Mouse (Mus musculus) intestine, embryonic 15.5 days (tissue): ENCODE measurements around the gene Slc38a7. TPM values are rescaled to one million over a fixed set of nuclear protein-coding genes. Genes with fewer than 3 reads are reported as not detected.
A peak's percentile ranks its signal among the peaks of the same experiment; 100 is the strongest.

ENCODE experiments used
- ATAC-seq: fragments of 200-750 bp; cut with Nextera tagmentation; 2 replicates; pipeline ENCODE4 v1.8.0; 2017; ENCODE audit warnings: moderate TSS enrichment, moderate library complexity
- H3K27ac ChIP-seq: fragments of 300-500 bp; sonication (generic); 2 replicates; pipeline ENCODE4 v1.5.1; 2015; ENCODE audit warnings: mild to moderate bottlenecking, inconsistent platforms
- H3K27me3 ChIP-seq: fragments of 300-500 bp; sonication (generic); replicated peaks from 2 replicates; pipeline ENCODE4 v1.6.1; 2015; ENCODE audit warnings: inconsistent platforms
- H3K36me3 ChIP-seq: fragments of 300-500 bp; sonication (generic); 2 replicates; pipeline ENCODE4 v1.6.1; 2015; ENCODE audit warnings: inconsistent platforms
- H3K4me1 ChIP-seq: fragments of 300-500 bp; sonication (generic); replicated peaks from 2 replicates; pipeline ENCODE4 v1.6.1; 2015; ENCODE audit warnings: inconsistent platforms
- H3K4me2 ChIP-seq: fragments of 300-500 bp; sonication (generic); replicated peaks from 2 replicates; pipeline ENCODE4 v1.6.1; 2015; ENCODE audit warnings: mild to moderate bottlenecking, inconsistent platforms
- H3K4me3 ChIP-seq: fragments of 300-500 bp; sonication (generic); replicated peaks from 2 replicates; pipeline ENCODE4 v1.5.1; 2015; ENCODE audit warnings: inconsistent platforms
- H3K9ac ChIP-seq: fragments of 300-500 bp; sonication (generic); 2 replicates; pipeline ENCODE4 v1.6.1; 2015; ENCODE audit warnings: inconsistent platforms
- H3K9me3 ChIP-seq: fragments of 300-500 bp; sonication (generic); 2 replicates; pipeline ENCODE4 v1.6.1; 2016; ENCODE audit warnings: inconsistent platforms
- WGBS: fragments of 180-500 bp; shearing (Covaris S2); methylation state at CpG from one replicate; pipeline ENCODE4 v1.1.7; 2015; 5-methylcytosine and 5-hydroxymethylcytosine counted together
- polyA plus RNA-seq: library from polyadenylated mRNA; unstranded; fragments of >200 nt; fragmentation: Nextera tagmentation; extraction: Ambion mirVana; gene quantifications from 2 replicates; pipeline ENCODE4 v1.2.1, GENCODE M21; 2015

The Slc38a7 gene
- polyA plus RNA-seq, 1 experiment from 2014 or later = 20.6 TPM

DNA sequence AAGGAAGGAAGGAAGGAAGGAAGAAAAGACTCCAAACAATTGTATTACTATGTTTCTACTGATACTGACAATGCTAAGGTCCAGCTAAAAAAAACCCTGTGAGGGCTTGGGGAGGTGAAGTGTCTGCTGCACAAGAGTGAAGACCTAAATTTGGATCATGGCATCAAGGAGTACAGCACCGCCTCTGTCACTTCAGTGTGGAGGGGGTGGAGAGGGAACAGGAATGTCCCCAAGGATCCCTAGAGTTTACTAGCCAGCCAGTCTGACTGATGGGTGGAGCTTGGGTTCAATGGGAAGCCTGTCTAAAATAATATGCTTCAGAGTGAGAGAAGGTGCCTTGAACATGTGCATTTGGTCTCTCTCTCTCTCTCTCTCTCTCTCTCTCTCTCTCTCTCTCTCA, 35.1 kb downstream of the Slc38a7 start:
- Histone ChIP-seq H3K9me3 (no peaks in the 10 kb centered on the region), H3K36me3 (no peaks in the 10 kb centered on the region), H3K4me1 (no peaks in the 10 kb centered on the region), H3K27ac (no peak overlapping the region), H3K4me3 (no peak overlapping the region), H3K27me3 (no peaks in the 10 kb centered on the region), H3K9ac (no peak overlapping the region), H3K4me2 (no peak overlapping the region)
- WGBS = 50% methylated on average over 1 of the region's 1 CpGs
- no peak for ATAC-seq

DNA sequence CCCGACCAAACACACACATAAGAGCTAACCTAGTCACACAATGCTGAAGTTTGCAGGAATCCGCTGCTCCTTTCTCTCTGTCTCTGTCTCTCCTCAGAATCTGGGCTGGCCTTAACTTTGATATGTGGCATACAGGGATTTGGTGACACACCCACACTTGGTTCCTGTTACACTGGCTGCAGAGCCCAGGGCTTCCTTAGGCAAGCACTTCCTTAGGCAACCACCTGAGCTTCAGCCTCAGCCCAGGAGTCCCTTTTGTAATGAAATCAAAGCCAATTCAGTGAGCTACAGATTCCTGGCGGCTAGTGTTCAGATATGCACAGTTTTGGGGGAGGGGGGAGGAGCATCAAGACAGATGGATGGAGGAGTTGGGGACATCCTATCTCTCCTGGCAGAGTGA, 35.7 kb downstream of the Slc38a7 start:
- Histone ChIP-seq H3K9ac (no peak overlapping the region), H3K9me3 (no peaks in the 10 kb centered on the region), H3K27me3 (no peaks in the 10 kb centered on the region), H3K4me1 (no peaks in the 10 kb centered on the region), H3K27ac (no peak overlapping the region), H3K4me2 (no peak overlapping the region), H3K4me3 (no peak overlapping the region), H3K36me3 (no peaks in the 10 kb centered on the region)
- WGBS = 69% methylated on average over 3 of the region's 3 CpGs
- no peak for ATAC-seq

DNA sequence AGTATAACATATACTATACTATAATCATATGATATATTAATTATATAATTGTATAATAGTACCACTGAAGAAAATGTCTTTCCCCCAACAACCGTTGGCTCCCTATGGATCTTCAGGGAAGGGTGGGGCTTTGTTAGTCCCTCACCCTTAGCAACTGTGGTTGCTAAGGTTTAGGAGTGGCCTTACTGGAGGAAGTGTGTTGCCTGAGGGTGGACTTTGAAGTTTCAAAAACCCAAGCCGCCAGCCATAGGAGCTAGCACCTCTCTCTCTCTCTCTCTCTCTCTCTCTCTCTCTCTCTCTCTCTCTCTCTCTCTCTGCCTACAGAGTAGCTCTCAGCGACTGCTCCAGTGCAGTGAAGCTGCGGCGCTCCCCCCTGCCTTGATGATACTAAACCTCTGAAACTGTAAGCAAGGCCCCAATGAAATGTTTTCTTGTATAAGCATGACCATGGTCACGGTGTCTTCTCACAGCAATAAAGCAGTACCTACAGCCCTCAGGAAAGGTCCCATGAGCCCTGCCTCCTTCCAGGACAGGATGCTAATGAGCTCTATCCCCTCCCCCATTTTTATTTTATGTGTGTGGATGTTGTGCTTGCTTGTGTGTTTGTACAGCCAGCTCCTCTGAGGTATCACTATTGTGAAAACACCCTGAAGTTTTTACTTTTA, 37.2 kb downstream of the Slc38a7 start:
- Histone ChIP-seq H3K9me3 (no peaks in the 10 kb centered on the region), H3K4me3 (no peak overlapping the region), H3K27me3 (no peaks in the 10 kb centered on the region), H3K27ac (no peak overlapping the region), H3K4me2 (no peak overlapping the region), H3K9ac (no peak overlapping the region), H3K36me3 (no peaks in the 10 kb centered on the region), H3K4me1 (no peaks in the 10 kb centered on the region)
- peak; percentile 95 for ATAC-seq
- 25% methylated on average over 6 of the region's 6 CpGs for WGBS

DNA sequence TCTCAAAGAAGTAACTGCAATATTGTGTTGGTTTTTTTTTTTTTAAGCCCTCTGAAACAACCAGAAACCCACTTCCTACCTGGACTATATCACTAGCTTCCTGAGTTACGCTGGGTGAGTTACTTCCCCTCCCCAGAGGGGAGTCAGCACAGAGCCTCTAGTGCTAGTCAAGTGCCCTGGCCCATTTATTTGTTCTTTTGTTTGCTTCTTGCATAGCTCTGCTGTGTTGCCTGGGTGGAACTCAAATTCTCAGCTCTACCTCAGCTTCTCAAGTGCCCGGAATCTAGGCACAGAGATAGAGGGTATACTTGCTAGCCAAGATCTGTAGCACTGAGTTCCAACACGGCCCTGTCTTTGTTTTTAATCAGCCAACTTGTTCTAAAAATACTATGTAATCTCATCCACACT, 43.2 kb downstream of the Slc38a7 start:
- peaks cover 9% of the 10 kb centered on the region for H3K4me1 ChIP-seq
- no peaks in the 10 kb centered on the region for H3K36me3 ChIP-seq
- no peaks in the 10 kb centered on the region for H3K27me3 ChIP-seq
- H3K4me3 ChIP-seq = no peak overlapping the region
- H3K4me2 ChIP-seq = no peak overlapping the region
- 54% methylated on average over 3 of the region's 3 CpGs for WGBS
- H3K9me3 ChIP-seq = no peaks in the 10 kb centered on the region
- H3K27ac ChIP-seq = no peak overlapping the region
- H3K9ac ChIP-seq = no peak overlapping the region
- ATAC-seq = no peak

DNA sequence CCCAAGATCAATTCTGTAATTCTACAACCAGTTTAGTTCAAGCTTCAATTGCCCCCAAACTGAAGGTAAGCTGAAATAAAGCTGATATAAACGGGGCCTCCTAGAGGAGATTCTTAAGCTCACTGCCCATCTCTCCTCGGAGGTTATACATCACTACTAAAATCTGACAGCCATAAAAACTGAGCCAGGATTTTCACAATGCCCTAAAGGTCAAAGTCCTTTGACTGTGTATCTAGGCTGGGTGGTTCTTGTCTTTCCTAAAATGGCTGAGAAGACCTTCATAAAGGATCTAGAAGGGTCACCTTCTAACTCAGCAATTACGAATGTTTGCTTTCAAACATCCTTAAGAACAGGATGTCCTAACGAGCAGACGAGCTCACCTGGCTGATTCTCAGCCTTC, 44.2 kb downstream of the Slc38a7 start:
- Histone ChIP-seq H3K27me3 (no peaks in the 10 kb centered on the region), H3K4me2 (no peak overlapping the region), H3K27ac (no peak overlapping the region), H3K9me3 (no peaks in the 10 kb centered on the region), H3K36me3 (no peaks in the 10 kb centered on the region), H3K4me3 (no peak overlapping the region), H3K9ac (no peak overlapping the region), H3K4me1 (peaks cover 15% of the 10 kb centered on the region)
- WGBS = 57% methylated on average over 5 of the region's 5 CpGs
- ATAC-seq = no peak

DNA sequence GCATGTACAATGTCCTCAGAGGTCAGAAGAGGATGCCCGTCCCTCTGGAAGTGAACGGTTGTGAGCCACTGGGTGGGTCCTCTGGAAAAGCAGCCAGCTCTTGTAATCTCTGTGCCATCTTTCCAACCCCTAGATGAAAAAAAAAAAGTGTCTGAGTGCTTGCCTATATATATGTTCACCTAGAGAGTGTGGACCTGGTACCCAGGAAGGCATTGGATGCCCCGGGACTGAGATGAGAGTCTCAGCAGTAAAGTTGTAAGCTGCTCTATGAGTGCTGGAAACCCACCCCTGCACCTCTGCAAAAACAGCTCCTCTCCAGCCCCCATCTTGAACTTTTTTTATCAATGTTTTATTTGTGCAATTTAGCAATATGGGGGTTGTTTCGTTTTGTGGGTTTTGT, 44.7 kb downstream of the Slc38a7 start:
- H3K27ac ChIP-seq = no peak overlapping the region
- no peaks in the 10 kb centered on the region for H3K9me3 ChIP-seq
- H3K4me1 ChIP-seq = peaks cover 15% of the 10 kb centered on the region
- 76% methylated on average over 4 of the region's 4 CpGs for WGBS
- H3K4me2 ChIP-seq = no peak overlapping the region
- no peak overlapping the region for H3K9ac ChIP-seq
- no peak overlapping the region for H3K4me3 ChIP-seq
- no peaks in the 10 kb centered on the region for H3K27me3 ChIP-seq
- no peaks in the 10 kb centered on the region for H3K36me3 ChIP-seq
- ATAC-seq = no peak

DNA sequence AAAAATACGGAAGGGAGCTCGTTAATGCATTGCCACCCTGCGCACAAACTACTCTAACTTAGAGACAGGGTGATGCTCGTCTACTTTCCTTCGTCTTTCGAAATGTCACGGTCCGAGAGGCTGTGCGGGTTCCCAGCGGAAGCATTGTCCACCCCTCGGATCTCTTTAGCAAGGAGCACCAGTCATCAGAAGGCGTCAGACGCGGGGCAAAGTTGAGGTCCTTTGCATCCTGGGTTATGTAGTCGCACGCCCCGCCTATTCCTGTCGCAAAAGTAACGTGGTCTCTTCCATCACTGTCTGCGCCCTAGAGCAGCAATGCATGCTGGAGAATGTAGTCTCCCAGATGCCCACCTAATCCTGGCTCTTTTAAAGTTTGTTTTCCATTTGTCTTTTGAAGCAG, 45.5 kb downstream of the Slc38a7 start:
- peak overlapping the region; percentile 96 for H3K27ac ChIP-seq
- WGBS = under 1% methylated on average over 20 of the region's 20 CpGs
- peak; percentile 93 for ATAC-seq

DNA sequence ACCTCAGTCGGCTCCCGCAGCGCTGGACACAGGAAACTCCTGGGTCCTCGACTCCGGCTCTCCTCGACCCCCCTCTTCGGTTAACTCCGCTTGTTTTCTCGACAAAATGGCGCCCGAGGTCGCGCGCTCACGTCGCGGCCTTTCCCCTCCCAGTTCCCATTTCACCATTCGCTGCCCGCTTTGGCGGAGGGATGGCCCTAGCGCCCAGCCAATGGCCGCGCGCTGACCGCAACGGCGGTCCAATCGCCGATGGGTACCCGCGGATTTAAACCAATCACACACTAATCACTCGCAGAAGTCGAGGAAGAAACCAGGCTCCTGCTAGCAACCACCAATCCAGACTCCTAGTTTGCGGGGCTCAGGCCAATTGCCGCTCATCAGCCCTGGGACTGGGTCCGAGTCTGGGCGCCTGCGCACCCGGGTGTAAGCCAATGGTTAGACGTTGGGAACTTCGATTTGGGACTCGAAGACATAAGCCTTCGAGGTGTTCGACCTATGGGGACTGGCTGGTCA, 46.0 kb downstream of the Slc38a7 start, which contains the start of gene Cnot1:
TSS of gene Cnot1 (minus strand) at position 134 of the 513 bp plus-strand sequence.
- WGBS = under 1% methylated on average over 44 of the region's 44 CpGs
- H3K9me3 ChIP-seq = no peaks in the 10 kb centered on the region
- peak within 1 kb of the TSS; percentile 96 for H3K27ac ChIP-seq
- peak within 1 kb of the TSS; percentile 99 for H3K9ac ChIP-seq
- no peaks in the 10 kb centered on the region for H3K27me3 ChIP-seq
- H3K36me3 ChIP-seq = no peaks in the 10 kb centered on the region
- peaks cover 15% of the 10 kb centered on the region for H3K4me1 ChIP-seq
- H3K4me3 ChIP-seq = peak within 1 kb of the TSS; percentile 97
- ATAC-seq = peak; percentile 95
- H3K4me2 ChIP-seq = peak within 1 kb of the TSS; percentile 66

More for the DNA sequence above, 45.5 kb downstream of the Slc38a7 start:
- Histone ChIP-seq H3K4me3 (peak overlapping the region; percentile 97), H3K9me3 (no peaks in the 10 kb centered on the region), H3K36me3 (no peaks in the 10 kb centered on the region), H3K4me1 (peaks cover 15% of the 10 kb centered on the region), H3K4me2 (peak overlapping the region; percentile 66), H3K27me3 (no peaks in the 10 kb centered on the region), H3K9ac (peak overlapping the region; percentile 40; the same call in 1 of the 2 replicates)

DNA sequence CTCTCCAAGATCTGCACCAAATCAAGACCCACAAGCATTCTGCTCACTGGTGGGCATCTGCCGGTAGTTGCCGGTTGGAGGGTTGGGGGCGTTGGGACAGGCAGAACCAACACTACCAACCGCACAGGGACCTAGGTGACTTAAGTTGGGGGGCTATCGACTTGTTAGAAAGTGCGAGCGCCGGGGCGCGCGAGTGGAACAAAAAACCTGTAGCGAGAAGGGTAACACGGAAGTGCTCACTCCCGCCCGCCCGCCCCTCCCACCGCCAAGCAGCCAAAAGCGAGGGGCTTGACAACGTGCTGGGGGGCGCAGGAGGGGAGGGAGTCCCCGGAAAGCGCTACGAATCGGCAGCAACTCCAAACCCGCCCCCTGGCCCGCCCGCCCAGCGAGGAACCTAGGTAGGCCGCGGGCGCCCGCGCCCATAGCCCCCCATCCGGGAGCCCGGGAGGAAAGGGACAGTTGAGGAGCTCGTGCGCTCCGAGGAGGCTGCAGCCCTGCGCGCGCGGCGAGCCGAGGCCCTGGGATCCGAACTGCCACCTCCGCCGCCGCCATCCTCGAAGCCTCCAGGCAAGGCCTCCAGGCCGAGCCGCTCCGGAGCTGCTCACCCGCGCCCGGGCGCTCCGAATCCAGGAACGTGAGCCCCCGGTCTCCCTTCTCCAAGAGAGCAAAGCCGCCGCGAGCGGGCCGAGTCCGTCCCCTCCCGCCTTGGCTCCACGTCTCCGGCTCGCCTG, 46.7 kb downstream of the Slc38a7 start:
- H3K27me3 ChIP-seq = no peaks in the 10 kb centered on the region
- no peaks in the 10 kb centered on the region for H3K36me3 ChIP-seq
- H3K9me3 ChIP-seq = no peaks in the 10 kb centered on the region
- peak overlapping the region; percentile 66 for H3K4me2 ChIP-seq
- peak overlapping the region; percentile 96 for H3K27ac ChIP-seq
- H3K9ac ChIP-seq = peak overlapping the region; percentile 99
- H3K4me1 ChIP-seq = peaks cover 15% of the 10 kb centered on the region
- under 1% methylated on average over 68 of the region's 69 CpGs for WGBS
- peak overlapping the region; percentile 97 for H3K4me3 ChIP-seq
- peak; percentile 13 for ATAC-seq

DNA sequence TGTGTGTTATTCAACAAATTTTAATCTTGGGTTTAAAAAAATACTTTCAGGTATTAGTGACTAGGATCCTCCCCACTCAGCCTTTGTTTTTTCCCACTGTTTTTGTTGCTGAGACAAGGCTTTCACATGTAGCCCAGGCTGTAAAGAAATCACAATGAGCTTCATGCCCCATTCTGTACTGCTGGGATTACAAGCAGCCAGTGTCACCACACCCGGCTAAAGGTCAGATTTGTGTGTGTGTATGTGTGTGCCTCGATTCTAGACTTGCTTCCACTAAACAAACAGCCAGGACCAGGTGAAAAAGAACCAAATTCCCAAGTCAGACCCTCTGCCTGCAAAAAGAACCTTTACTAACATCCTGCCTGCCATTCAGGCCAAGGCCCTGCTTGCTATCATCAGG, 47.9 kb downstream of the Slc38a7 start:
- Histone ChIP-seq H3K4me1 (peaks cover 15% of the 10 kb centered on the region), H3K4me2 (peak overlapping the region; percentile 66), H3K36me3 (no peaks in the 10 kb centered on the region), H3K9me3 (no peaks in the 10 kb centered on the region), H3K9ac (peak overlapping the region; percentile 99; the same call in 1 of the 2 replicates), H3K4me3 (peak overlapping the region; percentile 97), H3K27ac (no peak overlapping the region), H3K27me3 (no peaks in the 10 kb centered on the region)
- no peak for ATAC-seq
- WGBS = 28% methylated on average over 2 of the region's 2 CpGs

DNA sequence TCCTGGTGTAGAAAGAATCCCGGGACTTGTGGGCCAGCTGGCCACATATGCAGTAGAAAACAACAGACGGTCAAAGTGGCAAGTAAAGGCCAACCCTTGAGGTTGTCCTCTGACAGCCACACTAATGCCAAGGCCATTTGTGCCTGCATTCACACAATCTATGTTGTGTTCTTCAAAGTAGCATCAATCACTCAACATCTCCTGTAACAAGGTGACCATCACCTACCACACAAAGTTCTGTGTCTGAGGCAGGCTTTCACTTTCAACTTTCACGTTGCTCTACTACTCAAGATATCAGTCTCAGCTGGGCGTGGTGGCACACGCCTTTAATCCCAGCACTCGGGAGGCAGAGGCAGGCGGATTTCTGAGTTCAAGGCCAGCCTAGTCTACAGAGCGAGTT, 51.1 kb downstream of the Slc38a7 start:
- H3K36me3 ChIP-seq = peaks cover 4% of the 10 kb centered on the region; the same call in 1 of the 2 replicates
- no peak overlapping the region for H3K4me3 ChIP-seq
- no peak overlapping the region for H3K9ac ChIP-seq
- no peaks in the 10 kb centered on the region for H3K9me3 ChIP-seq
- H3K4me2 ChIP-seq = no peak overlapping the region
- no peak for ATAC-seq
- H3K27ac ChIP-seq = no peak overlapping the region
- WGBS = 77% methylated on average over 8 of the region's 8 CpGs
- H3K4me1 ChIP-seq = peaks cover 15% of the 10 kb centered on the region
- H3K27me3 ChIP-seq = no peaks in the 10 kb centered on the region

DNA sequence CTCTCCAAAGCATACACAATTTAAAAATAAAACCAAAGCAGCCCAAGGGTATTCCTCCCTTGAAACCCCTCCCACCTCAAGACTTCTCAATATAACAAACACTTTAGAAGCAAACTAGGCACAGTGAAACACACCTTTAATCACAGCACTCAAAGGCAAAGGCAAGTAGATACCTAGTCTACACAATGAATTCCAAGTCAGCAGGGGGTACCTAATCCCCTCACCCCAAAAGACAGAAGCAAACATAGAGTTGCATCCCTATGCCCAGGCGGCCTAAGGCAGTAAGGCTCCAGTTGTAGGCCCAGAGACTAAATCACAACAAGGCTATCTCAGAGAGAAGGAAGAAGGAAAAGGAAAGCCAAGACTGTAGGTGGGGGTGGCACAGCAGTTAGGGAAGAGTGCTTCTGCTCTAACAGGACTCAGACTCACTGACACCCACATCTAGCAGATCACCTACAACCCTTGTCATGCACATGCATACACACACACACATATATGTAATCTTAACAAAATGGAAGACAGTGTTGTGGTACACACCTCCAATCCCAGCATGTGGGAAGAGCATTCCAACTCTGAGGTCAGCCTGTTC, 51.8 kb downstream of the Slc38a7 start:
- no peak for ATAC-seq
- Histone ChIP-seq H3K4me1 (peaks cover 15% of the 10 kb centered on the region), H3K9ac (no peak overlapping the region), H3K27ac (no peak overlapping the region), H3K36me3 (peaks cover 4% of the 10 kb centered on the region; the same call in 1 of the 2 replicates), H3K4me2 (no peak overlapping the region), H3K27me3 (no peaks in the 10 kb centered on the region), H3K4me3 (no peak overlapping the region), H3K9me3 (no peaks in the 10 kb centered on the region)
- WGBS = 89% methylated on average over 1 of the region's 1 CpGs
